Mouse (Mus musculus) gastrocnemius, postnatal 14 days (tissue): ENCODE results near the gene Olfr1480. TPM values are rescaled to one million over a fixed set of nuclear protein-coding genes. Genes with fewer than 3 reads are reported as not detected.

Source experiments
- DNase-seq: peaks from one replicate; pipeline ENCODE4 v3.0.0; 2021; ENCODE audit warnings: mixed read lengths
- intact Hi-C: fragments of 180-260 bp; cut with DNase I; formaldehyde crosslinking; loops from one replicate; pipeline ENCODE4 v1.15.1; 2025; ENCODE audit warnings: low total_unique reads
- long read RNA-seq, 2 experiments: library from polyadenylated mRNA; stranded (forward); transcript quantifications; one replicate each; pipeline ENCODE4 v2.0.0; 2021
- total RNA-seq, 2 experiments: library from RNA; stranded (reverse); gene quantifications; 2 replicates each; pipeline ENCODE4 v1.2.3; 2021

Olfr1480 gene
- not detected for total RNA-seq
- long read RNA-seq, experiment 1 = 0 reads
- long read RNA-seq, experiment 2 = 0 reads

GRCm38 (mm10) chr19:13527613-13528012 is at the start of gene Olfr1480:
Olfr1480 (plus strand) TSS chr19:13527913.
- no peak for DNase-seq
- intact Hi-C loops = no loop called here

DNA sequence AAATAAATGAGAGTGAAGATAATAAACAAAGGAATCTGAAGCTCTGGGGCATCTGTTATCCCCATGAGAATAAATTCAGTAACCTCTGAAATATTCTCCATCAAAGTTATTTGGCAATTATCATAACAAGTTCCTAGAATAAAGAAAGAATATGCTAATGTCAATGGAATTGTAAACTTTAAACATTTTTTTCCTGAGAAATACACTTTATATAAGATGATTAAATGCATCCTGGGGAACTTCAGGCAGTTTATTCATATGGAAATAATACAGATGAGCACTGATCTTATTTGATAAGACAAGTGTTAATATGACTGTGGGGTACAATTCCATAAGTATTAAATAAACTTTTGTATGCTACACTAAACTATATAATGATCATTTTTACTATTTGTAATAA is 47.6 kb upstream of the Olfr1480 start, which contains the start of gene Olfr1475:
Gene Olfr1475 (minus strand): TSS at position 101 of the 400 bp plus-strand sequence.
- no peak for DNase-seq
- intact Hi-C loops = no loop called here

GRCm38 (mm10) chr19:13500246-13500645 is 27.5 kb upstream of the Olfr1480 start, which contains the start of gene Olfr1477:
Olfr1477 (plus strand) TSS chr19:13500546.
- no peak for DNase-seq
- intact Hi-C loops = no loop called here

Other genes with a start within 250 kb of the Olfr1480 start
- gene Olfr1465, start 212.4 kb upstream of the Olfr1480 start, total RNA-seq = not detected
- gene Olfr1466, start 189.1 kb upstream of the Olfr1480 start, total RNA-seq = not detected
- not detected for gene Olfr1467, start 165.7 kb upstream of the Olfr1480 start, total RNA-seq
- gene Olfr1469, start 120.1 kb upstream of the Olfr1480 start, total RNA-seq = not detected
- gene Olfr1471, start 84.5 kb upstream of the Olfr1480 start, total RNA-seq = not detected
- gene Olfr1472, start 71.8 kb upstream of the Olfr1480 start, total RNA-seq = not detected
- not detected for gene Olfr1474, start 58.3 kb upstream of the Olfr1480 start, total RNA-seq
- not detected for gene Olfr1475, start 47.7 kb upstream of the Olfr1480 start, total RNA-seq
- not detected for gene Olfr1477, start 27.4 kb upstream of the Olfr1480 start, total RNA-seq
- gene Olfr1484, start 55.6 kb downstream of the Olfr1480 start, total RNA-seq = not detected
- gene Olfr1487, start 89.5 kb downstream of the Olfr1480 start, total RNA-seq = not detected
- gene Olfr1489, start 103.7 kb downstream of the Olfr1480 start, total RNA-seq = not detected
- not detected for gene Olfr1490, start 123.2 kb downstream of the Olfr1480 start, total RNA-seq
- gene Olfr1491, start 169.4 kb downstream of the Olfr1480 start, total RNA-seq = not detected
- gene Olfr1493-ps1, start 195.4 kb downstream of the Olfr1480 start, total RNA-seq = not detected
- not detected for gene Olfr1494, start 211.8 kb downstream of the Olfr1480 start, total RNA-seq
- not detected for gene Olfr1495, start 236.7 kb downstream of the Olfr1480 start, total RNA-seq
- not detected for gene Olfr1496, start 250.0 kb downstream of the Olfr1480 start, total RNA-seq